Mouse (Mus musculus) lung, postnatal 36 days (tissue): Measurements from ENCODE around the gene Mthfsd.
"Not testable (repeated sequence)": the region's sequence is repeated elsewhere in the genome, so short reads cannot be mapped to it uniquely, and the experiment has no call there.

ENCODE experiments used
- DNase-seq: peaks from one replicate; pipeline ENCODE4 v3.0.0; 2022; ENCODE audit warnings: mixed read lengths

The Mthfsd gene

DNA sequence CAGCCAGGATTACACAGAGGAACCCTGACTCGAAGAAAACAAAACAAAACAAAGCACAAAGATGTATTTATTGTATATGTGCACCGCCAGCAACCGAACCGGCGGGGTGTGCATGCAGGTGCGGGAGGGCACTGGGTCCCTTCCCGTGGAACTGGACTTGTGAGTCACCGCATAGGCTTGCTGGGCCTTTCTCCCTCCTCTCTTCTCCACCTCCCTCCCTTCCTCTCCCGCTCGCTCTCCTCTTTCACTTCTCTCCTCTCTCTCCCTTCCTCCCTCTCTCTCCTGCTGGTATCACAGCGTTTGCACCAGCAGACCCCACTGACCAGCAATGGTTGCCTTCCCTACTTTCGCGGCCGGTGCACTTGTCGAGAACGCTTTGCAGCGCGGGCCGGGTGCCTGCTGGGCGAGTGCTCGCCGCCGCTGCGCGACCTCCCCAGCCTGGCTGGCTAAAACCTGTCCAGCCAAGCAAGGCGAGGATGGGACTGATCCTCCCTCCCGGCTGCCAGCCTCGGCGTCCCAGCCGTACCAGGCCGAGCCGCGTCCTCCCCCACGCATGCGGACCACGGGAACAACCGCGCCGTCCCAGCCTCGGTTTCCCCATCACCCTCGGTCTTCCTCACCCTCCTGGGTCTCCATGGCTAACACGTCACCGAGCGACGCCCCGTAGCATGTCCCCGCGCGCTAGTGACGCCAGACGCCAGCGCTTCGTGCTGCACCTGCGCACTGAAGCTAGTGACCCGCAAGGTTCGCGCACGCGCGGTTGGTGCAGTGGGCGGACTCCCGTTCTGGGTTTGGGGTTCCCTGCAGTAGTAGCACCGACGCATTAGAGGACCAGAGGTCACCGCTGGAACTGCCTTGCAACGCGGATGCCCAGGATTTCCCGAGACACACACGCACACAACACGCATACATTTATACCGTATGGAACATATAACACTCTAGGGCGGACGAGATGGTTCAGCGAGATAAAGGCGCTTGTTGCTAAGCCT lies at the start of gene Mthfsd:
Mthfsd (minus strand) TSS at position 725 of the 989 bp plus-strand sequence.
- DNase-seq, result peak; percentile 99

DNA sequence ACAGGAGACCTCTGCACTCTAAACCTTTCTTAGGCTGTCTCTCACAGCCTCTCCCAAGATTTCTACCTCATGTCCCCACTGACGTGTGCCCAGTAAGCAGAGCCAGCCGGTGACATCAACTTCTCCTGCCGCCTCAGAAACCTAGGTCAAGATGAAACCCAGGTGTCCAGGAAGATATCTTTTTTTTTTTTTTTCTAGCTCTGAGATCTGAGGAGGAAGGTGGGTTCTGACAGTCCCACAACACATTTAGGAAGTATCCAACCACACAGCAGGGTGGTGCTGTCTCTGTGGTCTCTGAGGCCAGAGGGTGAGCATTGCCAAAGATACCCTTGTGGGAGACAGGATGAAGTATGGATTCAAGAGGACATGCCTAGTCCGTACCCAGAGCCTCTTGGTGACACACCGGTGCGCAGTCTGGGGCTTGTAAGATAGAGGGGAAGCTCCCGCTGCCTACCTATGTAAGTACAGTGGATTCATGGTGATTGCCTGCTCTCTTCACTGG lies 48.8 kb upstream of the Mthfsd start:
- no peak for DNase-seq

DNA sequence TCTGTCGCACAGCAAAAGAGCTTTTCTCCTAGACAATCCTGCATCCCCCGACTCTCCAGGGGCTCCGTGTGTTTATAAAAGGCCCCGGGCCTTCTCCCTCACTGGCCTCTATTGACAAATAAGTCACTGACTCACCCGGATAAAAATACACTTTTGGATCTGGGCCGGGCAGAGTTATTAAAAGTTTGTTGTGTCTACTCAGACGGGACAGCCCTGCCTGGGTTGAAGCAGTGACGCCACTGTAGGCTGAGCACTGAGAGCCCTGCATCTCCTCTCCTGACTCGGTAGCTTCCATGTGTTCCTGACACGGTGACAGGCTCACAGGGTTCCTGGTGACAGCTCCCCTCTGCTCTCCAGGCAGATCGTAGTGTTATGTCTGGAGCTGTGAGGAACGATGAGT lies 44.2 kb upstream of the Mthfsd start:
- peak; percentile 68 for DNase-seq

DNA sequence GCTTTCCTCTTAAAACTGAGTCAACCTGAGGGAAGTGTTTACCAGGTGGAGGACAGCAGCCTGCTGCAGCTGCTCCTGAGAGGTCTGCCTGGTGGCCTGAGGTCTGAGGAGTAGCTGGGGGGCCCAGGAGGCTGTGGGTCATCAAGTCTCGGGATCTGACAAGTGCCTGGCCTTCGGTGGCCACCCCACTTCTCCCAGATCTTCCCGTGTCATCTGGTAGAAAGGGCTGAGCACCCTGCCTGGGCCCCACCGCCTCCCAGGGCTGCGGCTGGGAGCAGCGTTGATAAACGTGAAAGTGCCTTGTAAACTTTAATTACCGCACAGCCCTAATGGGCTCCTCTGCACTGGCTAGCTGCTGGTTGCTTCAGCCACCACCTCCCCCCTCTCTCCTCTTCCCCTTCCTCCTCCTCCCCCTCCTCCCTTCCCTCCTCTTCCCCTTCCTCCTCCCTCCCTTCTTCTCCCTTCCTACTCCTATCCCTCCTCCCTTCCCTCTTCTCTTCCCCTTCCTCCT lies 40.4 kb upstream of the Mthfsd start:
- no peak for DNase-seq

DNA sequence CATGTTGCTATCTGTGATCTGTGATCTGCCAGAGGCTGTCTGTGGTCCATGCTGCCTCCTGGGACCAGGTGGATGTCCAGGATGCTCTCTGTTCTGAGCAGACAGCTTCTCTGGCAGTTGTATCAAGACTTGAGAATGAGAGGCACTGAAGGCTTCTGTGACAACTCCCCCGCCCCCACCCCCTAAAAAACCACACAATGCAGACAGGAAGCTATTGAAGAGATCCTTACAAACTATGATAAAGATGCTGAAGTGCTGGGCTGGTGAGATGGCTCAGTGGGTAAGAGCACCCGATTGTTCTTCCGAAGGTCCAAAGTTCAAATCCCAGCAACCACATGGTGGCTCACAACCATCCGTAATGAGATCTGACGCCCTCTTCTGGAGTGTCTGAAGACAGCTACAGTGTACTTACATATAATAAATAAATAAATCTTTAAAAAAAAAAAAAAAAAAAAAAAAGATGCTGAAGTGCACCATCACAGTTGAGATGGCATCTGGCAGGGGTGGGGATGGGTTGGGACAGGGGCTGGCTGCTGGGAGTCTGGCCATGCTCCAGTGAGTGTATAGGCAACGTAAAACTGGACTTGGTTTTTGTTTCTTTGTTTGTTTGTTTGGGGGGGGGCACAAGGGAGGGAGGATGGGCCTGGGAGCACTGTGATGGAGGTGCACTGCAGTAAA lies 37.4 kb upstream of the Mthfsd start:
- not testable (repeated sequence) for DNase-seq

DNA sequence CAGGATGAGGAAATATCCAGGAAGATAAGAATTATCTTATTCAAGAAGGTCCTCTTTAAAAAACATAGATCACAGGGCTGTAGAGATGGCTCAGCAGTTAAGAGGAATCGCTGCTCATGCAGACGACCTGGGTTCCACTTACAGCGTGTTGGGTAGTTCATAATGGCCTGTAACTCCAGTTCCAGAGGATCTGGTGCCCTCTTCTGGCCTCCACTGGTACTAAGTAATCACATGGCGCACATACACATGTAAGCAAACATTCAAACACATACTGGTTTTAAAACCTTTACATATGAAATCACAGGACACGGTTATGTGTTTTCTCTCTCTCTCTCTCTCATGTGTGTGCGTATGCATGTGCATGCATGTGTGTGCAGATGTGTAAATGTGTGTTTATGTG lies 28.7 kb upstream of the Mthfsd start:
- no peak for DNase-seq

DNA sequence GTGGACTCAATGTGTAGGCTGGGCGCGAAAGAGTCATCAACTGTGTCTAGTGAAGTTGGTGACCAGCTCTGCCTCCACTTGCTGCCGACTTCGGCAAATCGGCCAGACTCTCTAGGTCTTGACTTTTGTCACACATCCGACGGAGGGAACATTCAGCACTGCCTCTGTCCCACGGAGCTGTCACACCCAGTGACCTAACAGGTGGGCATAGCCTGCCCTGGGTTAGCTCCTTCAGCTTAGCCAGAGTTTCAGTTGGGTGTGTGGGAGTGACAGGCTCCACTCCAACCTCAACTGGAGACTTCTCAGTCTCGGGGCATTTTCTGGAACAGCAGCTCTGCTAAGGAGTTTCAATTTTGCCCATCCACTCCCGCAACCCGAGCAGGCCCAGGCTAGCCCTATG lies 26.3 kb upstream of the Mthfsd start:
- no peak for DNase-seq

DNA sequence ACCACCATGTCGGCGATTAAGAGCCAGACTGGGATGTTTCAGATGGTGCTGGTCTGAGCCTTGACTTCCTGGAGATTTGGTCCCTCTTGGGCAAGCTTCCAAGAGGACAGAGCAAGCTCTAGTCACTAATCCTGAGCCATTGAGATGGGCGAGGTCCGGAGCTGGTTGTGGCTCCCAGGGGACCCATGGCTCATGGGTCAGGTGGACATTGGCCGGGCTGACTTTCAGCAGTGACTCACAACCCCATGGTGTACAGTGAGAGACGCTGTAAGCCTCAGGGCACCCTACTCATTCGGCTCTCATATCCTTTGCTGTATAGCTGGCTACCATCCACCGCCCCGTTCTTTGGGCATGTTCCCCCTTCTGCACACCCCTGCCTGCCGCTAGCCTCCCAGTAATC lies 25.9 kb upstream of the Mthfsd start:
- DNase-seq, result no peak

DNA sequence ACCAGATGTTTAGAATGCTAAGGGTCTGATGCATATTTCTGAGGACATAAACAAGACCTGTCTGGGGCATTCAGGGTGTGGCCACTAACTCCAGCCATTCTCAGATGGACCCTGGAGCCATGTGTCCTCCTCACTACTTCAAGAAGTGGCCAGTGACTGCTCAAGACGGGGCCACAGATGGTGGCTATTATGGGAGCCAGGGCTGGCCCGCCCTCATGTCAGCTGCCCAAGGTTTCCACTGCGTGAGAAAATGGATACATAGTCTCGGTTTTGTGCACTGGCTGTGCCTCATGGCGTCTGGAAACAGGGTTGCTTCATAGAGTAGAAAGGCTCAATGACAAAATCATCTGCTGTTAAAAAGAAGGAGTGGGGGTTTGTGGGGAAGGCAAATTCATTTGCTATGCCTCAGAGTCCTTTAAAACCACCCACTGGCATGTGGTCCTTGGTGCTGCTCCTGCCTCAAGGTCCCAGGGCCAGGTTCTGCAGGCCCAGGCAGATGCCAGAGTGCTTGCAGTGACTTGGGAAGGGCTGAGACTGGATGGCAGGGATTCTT lies 24.8 kb upstream of the Mthfsd start:
- no peak for DNase-seq

DNA sequence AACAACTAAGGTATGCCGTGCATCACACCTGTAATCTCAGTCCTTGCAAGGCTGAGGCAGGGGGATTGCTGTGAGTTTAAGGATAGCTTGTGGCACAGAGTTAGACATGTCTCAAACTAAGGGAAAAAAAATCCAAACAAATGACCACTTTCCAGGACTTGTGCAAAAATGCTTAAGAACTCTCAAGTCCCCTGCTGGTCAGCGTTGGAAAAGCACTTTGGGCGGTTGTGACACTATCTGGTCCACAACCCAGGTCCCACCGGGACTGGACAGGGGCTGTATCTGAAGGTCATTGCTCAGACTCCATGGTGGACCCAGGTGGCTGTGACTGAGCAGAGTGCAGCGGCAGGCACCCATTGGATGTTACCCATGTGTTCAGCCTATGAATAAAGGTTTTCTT lies 22.3 kb upstream of the Mthfsd start:
- DNase-seq, result peak; percentile 40

DNA sequence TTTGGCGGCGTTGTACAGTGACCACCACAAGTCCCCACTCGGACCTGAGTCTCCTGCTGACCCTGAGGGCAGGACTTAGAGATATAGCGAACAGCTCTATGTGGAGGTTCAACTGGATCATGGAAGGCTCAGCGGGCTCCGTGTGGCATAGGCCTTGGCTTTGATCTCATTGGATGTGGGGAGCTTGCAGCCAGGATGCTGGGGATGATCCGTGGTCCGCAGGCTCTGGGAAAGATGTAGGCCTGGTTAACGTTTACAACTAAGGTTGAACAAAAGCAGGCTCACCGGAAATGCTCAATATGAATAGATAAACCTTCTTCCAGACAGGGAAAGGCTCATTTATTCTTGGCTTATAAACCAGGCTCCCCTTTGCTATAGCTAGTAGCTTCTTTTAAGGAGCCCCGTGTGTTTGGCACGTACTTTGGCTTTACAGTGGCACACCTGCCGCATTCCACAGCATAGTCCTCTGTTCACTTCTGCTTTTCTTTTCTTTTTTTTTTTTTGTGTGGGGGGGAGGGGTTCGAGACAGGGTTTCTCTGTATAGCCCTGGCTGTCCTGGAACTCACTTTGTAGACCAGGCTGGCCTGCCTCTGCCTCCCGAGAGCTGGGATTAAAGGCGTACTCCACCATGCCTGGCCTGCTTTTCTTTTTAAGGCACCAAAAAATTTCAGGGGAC lies 21.2 kb upstream of the Mthfsd start:
- no peak for DNase-seq

DNA sequence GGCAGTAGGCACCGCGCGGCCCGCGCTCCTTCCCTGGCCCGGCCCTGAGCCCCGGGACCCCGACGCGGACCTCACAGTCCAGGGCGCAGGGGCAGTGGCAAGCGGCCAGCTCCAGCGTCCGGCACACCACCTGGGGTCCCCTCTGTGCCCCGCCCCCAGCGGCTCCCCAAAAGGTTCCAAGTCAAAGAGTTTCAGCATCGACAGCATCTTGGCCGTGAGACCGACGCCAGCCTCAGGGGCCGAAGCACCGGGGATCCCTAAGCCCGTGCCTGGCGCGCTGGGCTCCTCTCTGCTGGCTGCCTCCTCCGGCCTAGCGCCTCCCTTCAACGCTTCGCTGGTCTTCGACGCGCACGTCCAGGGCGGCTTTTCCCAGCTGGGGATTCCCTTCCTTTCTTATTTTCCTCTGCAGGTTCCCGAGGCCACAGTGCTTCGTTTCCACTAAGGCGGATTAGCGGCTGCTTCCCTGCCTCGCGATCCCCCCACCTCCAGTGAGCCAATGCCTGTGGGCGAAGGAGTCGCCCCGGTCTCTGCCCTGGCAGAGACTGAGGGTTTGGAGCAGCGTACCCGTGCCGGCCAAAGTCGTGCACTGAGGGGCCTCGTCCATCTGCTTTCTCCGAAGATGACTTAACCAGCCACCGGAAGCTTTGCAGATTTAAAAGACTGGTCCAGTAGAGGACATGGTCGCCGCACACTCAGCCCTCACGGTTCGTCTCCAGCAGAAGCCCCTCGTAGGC lies 20.5 kb upstream of the Mthfsd start:
- DNase-seq, result no peak

DNA sequence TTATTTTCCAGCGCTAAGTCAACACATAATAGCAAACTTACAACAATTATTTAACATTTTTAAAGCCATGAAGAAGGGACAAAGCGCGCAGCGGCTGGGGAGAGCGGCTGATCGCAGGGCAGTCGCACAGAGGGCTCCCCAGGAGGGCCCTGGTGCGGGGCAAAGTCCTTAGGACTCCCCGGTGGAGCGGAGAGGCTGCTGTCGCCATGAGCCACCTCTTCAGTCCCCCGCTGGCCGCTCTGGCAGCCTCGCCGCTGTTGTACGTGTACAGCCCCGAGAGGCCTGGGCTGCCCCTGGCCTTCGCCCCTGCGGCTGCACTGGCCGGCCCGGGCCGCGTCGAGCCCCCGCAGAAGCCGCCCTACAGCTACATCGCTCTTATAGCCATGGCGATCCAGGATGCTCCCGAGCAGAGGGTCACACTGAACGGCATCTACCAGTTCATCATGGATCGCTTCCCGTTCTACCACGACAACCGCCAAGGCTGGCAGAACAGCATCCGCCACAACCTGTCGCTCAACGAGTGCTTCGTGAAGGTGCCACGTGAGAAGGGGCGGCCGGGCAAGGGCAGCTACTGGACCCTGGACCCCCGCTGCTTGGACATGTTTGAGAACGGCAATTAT lies 19.7 kb upstream of the Mthfsd start, which contains the start of gene Foxl1:
Foxl1 (plus strand) TSS at position 185 of the 620 bp plus-strand sequence.
- no peak for DNase-seq

DNA sequence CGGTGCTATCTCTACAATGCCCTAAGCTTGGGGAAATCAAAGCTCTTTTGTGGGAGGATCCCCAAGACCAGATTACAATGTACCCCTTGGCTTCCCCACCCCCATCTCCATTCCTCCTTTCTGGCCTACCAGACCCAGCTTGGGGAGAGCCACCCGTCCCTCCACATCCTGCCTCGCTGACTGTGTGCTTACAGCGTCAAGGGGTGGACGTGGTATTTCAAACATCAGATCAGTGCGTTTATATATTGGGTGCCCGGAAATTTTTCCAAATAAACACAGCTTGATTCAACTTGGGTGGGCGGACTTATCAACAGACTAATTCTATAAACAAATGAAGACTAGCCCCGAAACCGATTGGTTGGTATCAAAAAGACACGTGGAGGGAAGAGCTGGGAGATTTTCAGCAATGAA lies 19.1 kb upstream of the Mthfsd start:
- peak; percentile 68 for DNase-seq

DNA sequence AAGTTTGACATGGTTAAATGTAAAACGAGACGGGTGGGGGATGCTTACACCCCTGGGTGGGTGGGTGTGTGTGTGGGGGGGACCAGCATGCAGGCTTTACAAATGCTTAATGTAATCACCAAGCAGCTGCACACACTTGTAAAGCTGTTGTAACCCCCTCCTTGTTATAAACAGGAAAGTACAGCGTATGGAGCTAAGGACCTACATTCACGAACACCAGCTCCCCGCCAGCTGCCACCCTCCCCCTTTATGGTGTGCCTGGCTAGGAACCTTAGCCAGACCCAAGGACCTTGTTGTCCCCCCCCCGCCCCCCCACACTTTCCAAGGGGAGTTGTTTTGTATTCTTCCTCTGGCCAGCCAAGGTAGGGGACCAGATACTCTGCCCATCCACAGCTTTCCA lies 18.5 kb upstream of the Mthfsd start:
- no peak for DNase-seq

DNA sequence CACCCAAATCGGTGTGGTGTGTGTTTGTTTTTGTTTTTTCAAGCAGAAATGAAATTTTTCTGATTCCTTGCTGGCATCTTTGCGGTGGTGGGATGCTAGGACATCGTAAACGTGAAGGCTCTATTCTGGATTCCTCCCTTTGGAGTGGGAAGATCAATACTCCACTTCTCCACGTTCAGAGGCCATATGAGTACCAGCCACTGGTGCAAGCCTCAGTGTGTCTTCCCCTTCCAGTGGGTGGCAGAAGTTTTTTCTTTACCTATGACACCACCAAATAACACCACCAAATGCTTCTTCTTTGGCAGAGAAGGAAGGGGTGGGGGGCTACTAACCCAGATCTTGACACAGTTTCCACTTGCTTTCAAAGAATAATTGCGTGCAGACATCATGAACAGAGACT lies 18.0 kb upstream of the Mthfsd start:
- DNase-seq, result no peak

DNA sequence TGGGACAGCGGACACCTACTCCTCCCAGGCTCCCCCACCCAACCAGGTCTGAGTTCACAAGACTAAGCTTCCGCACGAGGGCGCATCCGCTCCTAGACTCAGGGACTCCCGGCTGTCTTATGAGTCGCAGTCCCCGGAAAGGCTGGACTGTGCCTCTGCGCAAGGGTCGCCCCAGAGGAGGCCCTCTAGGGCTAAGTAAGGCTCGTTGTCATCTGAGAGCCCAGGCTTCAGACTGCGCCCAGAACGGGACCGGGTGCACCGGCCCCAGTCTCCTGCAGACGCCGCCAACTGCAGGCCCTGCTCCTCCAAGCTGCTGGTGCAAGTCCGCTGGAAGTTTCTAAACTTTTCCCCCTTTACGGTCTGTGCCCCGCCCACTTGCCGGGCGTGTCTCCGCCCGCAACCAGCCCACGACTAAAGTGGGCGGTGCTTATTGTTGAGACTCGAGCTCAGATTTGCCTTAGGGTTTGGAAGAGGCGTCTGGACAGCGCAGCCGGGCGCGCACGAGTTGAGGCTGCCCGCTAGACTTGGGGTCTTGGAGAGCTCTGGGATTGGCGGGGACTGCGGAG lies 17.2 kb upstream of the Mthfsd start:
- peak; percentile 73 for DNase-seq

DNA sequence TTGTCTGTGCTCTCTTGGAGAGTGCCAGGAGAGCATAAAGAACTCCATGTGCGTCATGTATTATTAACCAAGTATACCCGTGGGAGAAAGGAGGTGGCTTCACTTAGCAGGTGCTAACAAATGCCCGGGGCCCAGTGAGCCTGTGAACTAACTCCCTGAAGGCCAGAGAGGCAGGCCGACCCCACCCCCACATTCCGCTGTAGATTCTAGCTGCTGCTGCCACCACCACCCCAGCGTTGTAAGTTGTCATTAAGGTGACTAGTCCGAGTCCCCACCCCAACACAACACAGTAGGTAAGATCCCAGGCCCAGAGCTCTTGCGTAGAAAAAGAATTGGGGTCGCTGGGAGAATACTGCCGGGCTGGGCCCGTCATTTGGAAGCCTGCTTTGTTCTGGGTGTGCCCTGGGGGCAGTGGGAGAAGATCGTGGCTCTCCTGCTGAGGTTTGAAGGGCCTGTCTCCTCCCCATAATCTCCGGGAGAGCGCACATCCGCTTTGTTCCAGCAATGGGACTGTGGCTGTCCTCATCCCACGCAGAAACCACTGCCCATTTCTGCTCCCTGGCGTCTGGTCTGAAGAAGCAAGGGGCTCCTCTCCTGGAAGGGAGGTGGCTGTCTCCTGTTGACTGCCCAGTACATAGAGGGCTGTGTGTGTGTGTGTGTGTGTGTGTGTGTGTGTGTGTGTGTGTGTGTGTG lies 16.5 kb upstream of the Mthfsd start:
- no peak for DNase-seq

DNA sequence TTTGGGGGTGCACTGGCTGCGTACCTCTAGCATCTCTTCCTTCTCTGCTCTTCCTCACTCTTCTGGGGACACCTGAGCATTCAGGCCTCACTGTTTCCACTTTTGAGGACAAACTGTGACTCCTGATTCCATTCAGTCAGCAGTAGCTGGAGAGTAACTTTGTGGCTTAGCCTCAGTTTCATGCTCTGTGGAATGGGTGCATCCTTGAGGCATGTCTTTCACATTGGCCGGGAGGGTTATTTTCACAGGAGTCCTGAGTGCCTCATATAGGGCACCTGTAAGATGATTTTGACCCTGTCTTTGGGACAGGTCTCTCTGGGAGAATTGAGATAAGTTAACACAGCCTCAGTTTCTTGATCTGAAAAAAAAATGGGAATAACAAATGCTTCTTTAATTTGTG lies 14.9 kb upstream of the Mthfsd start:
- DNase-seq, result no peak

DNA sequence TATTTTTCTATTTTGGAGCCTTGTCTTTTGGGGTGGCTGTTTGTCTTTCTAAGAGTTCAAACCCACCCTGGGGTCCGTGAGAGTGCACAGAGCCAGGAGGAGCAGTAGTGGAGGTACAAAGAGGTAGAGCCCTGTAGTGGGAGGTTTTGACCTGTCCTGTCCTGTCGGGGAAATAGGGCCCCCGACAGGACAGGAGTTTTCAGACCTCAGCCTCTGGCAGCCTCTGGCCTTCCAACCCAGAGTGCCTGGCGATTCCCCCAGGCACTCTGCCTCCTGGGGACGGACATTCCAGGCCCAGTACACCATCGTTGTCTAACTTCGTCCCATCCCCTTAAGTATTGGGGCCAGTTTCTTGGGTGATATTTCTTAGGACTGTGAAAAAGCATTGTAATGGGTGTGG lies 14.2 kb upstream of the Mthfsd start:
- no peak for DNase-seq

DNA sequence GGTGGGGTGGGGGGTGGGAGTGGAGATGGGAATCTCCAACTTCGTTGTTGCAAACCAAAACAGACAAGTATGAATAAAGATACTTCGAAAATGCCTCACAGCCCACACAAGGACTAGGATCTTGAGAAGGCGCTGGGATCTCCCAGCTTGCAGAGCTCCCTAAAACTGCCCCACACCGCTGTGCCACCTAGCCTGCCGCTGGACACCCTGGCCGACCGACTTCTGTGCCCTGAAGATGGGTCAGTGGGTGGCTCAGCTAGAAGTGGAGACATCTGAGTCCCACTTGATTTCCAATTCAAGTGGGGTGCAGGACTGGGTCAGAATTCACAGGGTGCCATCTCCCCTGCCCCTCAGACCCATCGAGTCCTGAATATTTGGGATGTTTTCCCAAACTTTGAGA lies 13.5 kb upstream of the Mthfsd start:
- no peak for DNase-seq
